Mouse (Mus musculus) myocyte (in vitro differentiated cells): ENCODE data around the gene Rcan2.

Experiments used
- CEBPB ChIP-seq: IDR thresholded peaks from 2 replicates; pipeline ENCODE4 v1.6.1; 2011; ENCODE audit warnings: mild to moderate bottlenecking, moderate library complexity; ENCODE audit not compliant: poor library complexity, insufficient read depth, severe bottlenecking
- E2F4 ChIP-seq: IDR thresholded peaks from one replicate; pipeline ENCODE4 v1.6.1; 2011; ENCODE audit warnings: mild to moderate bottlenecking, control low read depth, moderate library complexity; ENCODE audit not compliant: insufficient read depth
- MAX ChIP-seq: IDR thresholded peaks from one replicate; pipeline ENCODE4 v1.6.1; 2011; ENCODE audit warnings: low read depth, mild to moderate bottlenecking, control low read depth
- MYOG ChIP-seq, 3 experiments: IDR thresholded peaks; one replicate each; pipeline ENCODE4 v1.6.1; 2011; ENCODE audit warnings: control low read depth in 2 of 3, low read depth in 2 of 3, mild to moderate bottlenecking in 2 of 3; ENCODE audit not compliant: insufficient read length in 2 of 3, control insufficient read depth in 1 of 3, insufficient read depth in 1 of 3
- POLR2A ChIP-seq: IDR thresholded peaks from one replicate; pipeline ENCODE4 v1.6.1; 2011; ENCODE audit warnings: low read depth, mild to moderate bottlenecking, control low read depth, moderate library complexity; ENCODE audit not compliant: insufficient read length
- POLR2AphosphoS2 ChIP-seq: IDR thresholded peaks from one replicate; pipeline ENCODE4 v1.6.1; 2011; ENCODE audit warnings: low read depth, control low read depth; ENCODE audit not compliant: insufficient read length
- SRF ChIP-seq: IDR thresholded peaks from one replicate; pipeline ENCODE4 v1.6.1; 2011; ENCODE audit warnings: low read depth; ENCODE audit not compliant: control insufficient read depth, insufficient read length
- USF1 ChIP-seq: IDR thresholded peaks from one replicate; pipeline ENCODE4 v1.6.1; 2011; ENCODE audit warnings: low read depth, mild to moderate bottlenecking, control low read depth, moderate library complexity

DNA sequence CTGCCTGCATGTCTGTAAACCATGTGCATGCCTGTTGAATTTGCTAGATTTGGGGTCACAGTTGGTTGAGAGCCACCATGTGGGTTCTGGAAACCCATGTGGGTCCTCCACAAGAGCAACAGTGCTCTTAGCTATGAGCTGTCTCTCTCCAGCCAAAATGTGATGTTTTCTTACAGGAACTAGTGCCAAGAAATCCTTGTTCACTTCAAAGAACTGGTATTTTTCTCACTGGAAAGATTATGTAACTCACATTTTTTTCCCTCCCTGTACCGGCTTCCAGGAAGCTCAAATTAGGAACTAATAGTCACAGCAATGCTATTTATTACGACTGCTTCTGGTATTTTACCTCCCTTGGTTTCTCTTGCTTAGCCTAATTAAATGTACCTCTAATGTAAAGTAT lies 45.6 kb downstream of the Rcan2 start:
- TF ChIP-seq POLR2A (no peak), USF1 (no peak), MAX (no peak), POLR2AphosphoS2 (no peak), E2F4 (no peak), CEBPB (no peak), SRF (no peak), MYOG (IDR thresholded peaks at IDR 0.05; ENCODE audit: control insufficient read depth in 1 of 3, insufficient read depth in 1 of 3, insufficient read length in 2 of 3, low read depth in 2 of 3) (no peak)
